ENCODE assay signal across 29 mouse cellular contexts in genomic region chr4:63004519-63004918, GRCm38 (mm10). TPM values are rescaled to one million over a fixed set of nuclear protein-coding genes. Genes with fewer than 3 reads are reported as not detected.
DNase-seq lines count a peak whose midpoint lies in the region; ATAC-seq lines count a peak whose summit lies in the region.
"Had no signal": no experiment of that assay in that cellular context is flagged by ENCODE, and none has a peak within 500 bp of the region (broad histone marks: within the 10 kb centered on the region; RNA-seq: fewer than 3 reads in every experiment).

No protein-coding gene starts in this region.

- DNase-seq in hindbrain, embryonic 11.5 days (ENCODE audit: low spot score) = no peak
- no peak for DNase-seq in neural tube, embryonic 10.5 days (ENCODE audit: extremely low spot score, low spot score)
- no peak for DNase-seq in kidney, adult 18-20 months
- DNase-seq: adrenal gland, postnatal 10 days; B cell, adult 2 months; cerebellum, adult 11-12 months; cerebellum, adult 8-10 months; cerebellum, postnatal 10 days; cerebellum, postnatal 36 days; embryo, embryonic 11 days; gastrocnemius, postnatal 10 days; gastrocnemius, postnatal 36 days; heart, adult 2 months; heart, postnatal 14 days; heart, postnatal 4 days had no signal

- no peak overlapping the region for H3K9ac ChIP-seq in forebrain, embryonic 16.5 days (replicated peaks; ENCODE audit: low read depth, low read length)
- H3K9ac ChIP-seq in forebrain, embryonic 15.5 days (replicated peaks) = no peak overlapping the region
- no peak overlapping the region for H3K9ac ChIP-seq in hindbrain, embryonic 16.5 days (ENCODE audit: low read depth, low read length)
- H3K9ac ChIP-seq in hindbrain, embryonic 11.5 days (ENCODE audit: low read depth, low read length) = no peak overlapping the region
- H3K9ac ChIP-seq in neural tube, embryonic 13.5 days = no peak overlapping the region
- no peak overlapping the region for H3K9ac ChIP-seq in neural tube, embryonic 15.5 days (replicated peaks)
- H3K9ac ChIP-seq: embryonic facial prominence, embryonic 13.5 days; forebrain, embryonic 12.5 days; heart, embryonic 13.5 days had no signal

- ATAC-seq in forebrain, embryonic 16.5 days = peak; percentile 16; the same call in 1 of the 2 replicates
- no peak for ATAC-seq in forebrain, embryonic 15.5 days (replicated peaks)
- ATAC-seq in hindbrain, embryonic 16.5 days = peak; percentile 57
- no peak for ATAC-seq in hindbrain, embryonic 11.5 days (ENCODE audit: low FRiP score)
- 0 out of 2 replicates have a peak, but pooled peaks have one; percentile 24 for ATAC-seq in neural tube, embryonic 13.5 days (ENCODE audit: low read depth)
- peak; percentile 23 for ATAC-seq in neural tube, embryonic 15.5 days (ENCODE audit: low FRiP score)
- ATAC-seq: intestine, postnatal 0 days; Patski had no signal

- no peak overlapping the region for H3K4me2 ChIP-seq in forebrain, embryonic 16.5 days (ENCODE audit: low read length)
- H3K4me2 ChIP-seq in forebrain, embryonic 15.5 days (replicated peaks) = no peak overlapping the region
- H3K4me2 ChIP-seq in hindbrain, embryonic 16.5 days (ENCODE audit: low read length) = no peak overlapping the region
- no peak overlapping the region for H3K4me2 ChIP-seq in hindbrain, embryonic 11.5 days (replicated peaks; ENCODE audit: low read depth, low read length)
- no peak overlapping the region for H3K4me2 ChIP-seq in neural tube, embryonic 13.5 days
- no peak overlapping the region for H3K4me2 ChIP-seq in neural tube, embryonic 15.5 days
- H3K4me2 ChIP-seq: embryonic facial prominence, embryonic 13.5 days; forebrain, embryonic 12.5 days; heart, embryonic 13.5 days had no signal

- H3K4me3 ChIP-seq in forebrain, embryonic 16.5 days (replicated peaks; ENCODE audit: low read length) = no peak overlapping the region
- no peak overlapping the region for H3K4me3 ChIP-seq in forebrain, embryonic 15.5 days
- H3K4me3 ChIP-seq in hindbrain, embryonic 16.5 days (ENCODE audit: low read length) = no peak overlapping the region
- no peak overlapping the region for H3K4me3 ChIP-seq in hindbrain, embryonic 11.5 days (ENCODE audit: low read depth, low read length)
- H3K4me3 ChIP-seq in neural tube, embryonic 13.5 days = no peak overlapping the region
- no peak overlapping the region for H3K4me3 ChIP-seq in neural tube, embryonic 15.5 days (replicated peaks)
- H3K4me3 ChIP-seq: embryonic facial prominence, embryonic 10.5 days; embryonic facial prominence, embryonic 13.5 days; erythroblast, embryonic 14.5 days; forebrain, embryonic 12.5 days; heart, adult 2 months; heart, embryonic 10.5 days; heart, embryonic 13.5 days had no signal

- no peak overlapping the region for H3K27ac ChIP-seq in forebrain, embryonic 16.5 days (ENCODE audit: low read length)
- H3K27ac ChIP-seq in forebrain, embryonic 15.5 days (replicated peaks) = no peak overlapping the region
- no peak overlapping the region for H3K27ac ChIP-seq in hindbrain, embryonic 16.5 days (ENCODE audit: low read depth, low read length)
- no peak overlapping the region for H3K27ac ChIP-seq in hindbrain, embryonic 11.5 days (ENCODE audit: low read depth, low read length)
- no peak overlapping the region for H3K27ac ChIP-seq in neural tube, embryonic 13.5 days (replicated peaks)
- no peak overlapping the region for H3K27ac ChIP-seq in neural tube, embryonic 15.5 days (replicated peaks)
- H3K27ac ChIP-seq: embryonic facial prominence, embryonic 10.5 days; embryonic facial prominence, embryonic 13.5 days; forebrain, embryonic 12.5 days; heart, adult 2 months; heart, embryonic 13.5 days had no signal

- no peaks in the 10 kb centered on the region for H3K27me3 ChIP-seq in forebrain, embryonic 16.5 days (replicated peaks; ENCODE audit: control insufficient read depth, insufficient read depth, low read length)
- H3K27me3 ChIP-seq in forebrain, embryonic 15.5 days = no peaks in the 10 kb centered on the region
- H3K27me3 ChIP-seq in hindbrain, embryonic 16.5 days (replicated peaks; ENCODE audit: control insufficient read depth, insufficient read depth, low read length) = no peaks in the 10 kb centered on the region
- no peaks in the 10 kb centered on the region for H3K27me3 ChIP-seq in hindbrain, embryonic 11.5 days (ENCODE audit: control insufficient read depth, insufficient read depth, low read length)
- H3K27me3 ChIP-seq in neural tube, embryonic 13.5 days = no peaks in the 10 kb centered on the region
- no peaks in the 10 kb centered on the region for H3K27me3 ChIP-seq in neural tube, embryonic 15.5 days (replicated peaks)
- H3K27me3 ChIP-seq: embryonic facial prominence, embryonic 13.5 days; forebrain, embryonic 12.5 days; heart, embryonic 13.5 days; Patski had no signal

- H3K4me1 ChIP-seq in forebrain, embryonic 16.5 days (replicated peaks; ENCODE audit: control insufficient read depth, insufficient read depth, low read length) = 0 out of 2 replicates have a peak, but pooled peaks cover 4% of the 10 kb centered on the region
- H3K4me1 ChIP-seq in forebrain, embryonic 15.5 days = peaks cover 13% of the 10 kb centered on the region
- H3K4me1 ChIP-seq in hindbrain, embryonic 16.5 days (ENCODE audit: control insufficient read depth, insufficient read depth, low read depth, low read length) = peaks cover 7% of the 10 kb centered on the region
- no peaks in the 10 kb centered on the region for H3K4me1 ChIP-seq in hindbrain, embryonic 11.5 days (replicated peaks; ENCODE audit: control insufficient read depth, insufficient read depth, low read length)
- H3K4me1 ChIP-seq in neural tube, embryonic 13.5 days (replicated peaks) = peaks cover 38% of the 10 kb centered on the region
- H3K4me1 ChIP-seq in neural tube, embryonic 15.5 days = peaks cover 43% of the 10 kb centered on the region

- no peaks in the 10 kb centered on the region for H3K36me3 ChIP-seq in forebrain, embryonic 16.5 days (ENCODE audit: control insufficient read depth, insufficient read depth)
- no peaks in the 10 kb centered on the region for H3K36me3 ChIP-seq in forebrain, embryonic 15.5 days
- H3K36me3 ChIP-seq in hindbrain, embryonic 16.5 days (ENCODE audit: control insufficient read depth, insufficient read depth, low read length) = no peaks in the 10 kb centered on the region
- H3K36me3 ChIP-seq in hindbrain, embryonic 11.5 days (ENCODE audit: control insufficient read depth, insufficient read depth, low read length) = no peaks in the 10 kb centered on the region
- H3K36me3 ChIP-seq in neural tube, embryonic 13.5 days = no peaks in the 10 kb centered on the region
- no peaks in the 10 kb centered on the region for H3K36me3 ChIP-seq in neural tube, embryonic 15.5 days
- H3K36me3 ChIP-seq: forebrain, embryonic 12.5 days; G1E; heart, embryonic 10.5 days; heart, embryonic 13.5 days had no signal

- no peaks in the 10 kb centered on the region for H3K9me3 ChIP-seq in forebrain, embryonic 16.5 days (ENCODE audit: control insufficient read depth, low read length)
- no peaks in the 10 kb centered on the region for H3K9me3 ChIP-seq in forebrain, embryonic 15.5 days
- no peaks in the 10 kb centered on the region for H3K9me3 ChIP-seq in hindbrain, embryonic 16.5 days (ENCODE audit: control insufficient read depth, low read length)
- no peaks in the 10 kb centered on the region for H3K9me3 ChIP-seq in hindbrain, embryonic 11.5 days (ENCODE audit: control insufficient read depth, low read length)
- no peaks in the 10 kb centered on the region for H3K9me3 ChIP-seq in neural tube, embryonic 13.5 days
- no peaks in the 10 kb centered on the region for H3K9me3 ChIP-seq in neural tube, embryonic 15.5 days (replicated peaks)
- H3K9me3 ChIP-seq: embryonic facial prominence, embryonic 10.5 days; embryonic facial prominence, embryonic 13.5 days; forebrain, embryonic 12.5 days; heart, embryonic 10.5 days; heart, embryonic 13.5 days had no signal

- 48% methylated on average over 11 of the region's 11 CpGs for WGBS in forebrain, embryonic 16.5 days
- 51% methylated on average over 11 of the region's 11 CpGs for WGBS in forebrain, embryonic 15.5 days
- 58% methylated on average over 11 of the region's 11 CpGs for WGBS in hindbrain, embryonic 16.5 days
- 88% methylated on average over 11 of the region's 11 CpGs for WGBS in hindbrain, embryonic 11.5 days
- WGBS in neural tube, embryonic 13.5 days = 71% methylated on average over 11 of the region's 11 CpGs
- 64% methylated on average over 11 of the region's 11 CpGs for WGBS in neural tube, embryonic 15.5 days

RNA-seq across cellular contexts. Expression of gene Zfp618, which starts 39.1 kb away (rescaled TPM):
- polyA plus RNA-seq in forebrain, embryonic 16.5 days (2015; fragmentation: Nextera tagmentation; extraction: Ambion mirVana) = 15.2 and 18.4 TPM in 2 replicates
- 18.6 and 22.5 TPM in 2 replicates for polyA plus RNA-seq in forebrain, embryonic 15.5 days (2015; fragmentation: Nextera tagmentation; extraction: Ambion mirVana)
- polyA plus RNA-seq in hindbrain, embryonic 16.5 days (2015; fragmentation: Nextera tagmentation; extraction: Ambion mirVana) = 22.9 and 29.6 TPM in 2 replicates
- polyA plus RNA-seq in hindbrain, embryonic 11.5 days (2014; fragmentation: Nextera tagmentation; extraction: Ambion mirVana) = 34.9 and 36.7 TPM in 2 replicates
- 40.8 and 40.9 TPM in 2 replicates for polyA plus RNA-seq in neural tube, embryonic 13.5 days (2015; fragmentation: Nextera tagmentation; extraction: Ambion mirVana)
- polyA plus RNA-seq in neural tube, embryonic 15.5 days (2015; fragmentation: Nextera tagmentation; extraction: Ambion mirVana) = 27.6 and 28.1 TPM in 2 replicates
- polyA plus RNA-seq: erythroblast, embryonic 14.5 days; G1E had no signal

Comparison
In these comparisons a context has a peak if more than half of its experiments do, and no peak if none do; other contexts are left out.
1. ATAC-seq: peak in forebrain, embryonic 16.5 days (single experiment), hindbrain, embryonic 16.5 days (single experiment), neural tube, embryonic 13.5 days (single experiment) and neural tube, embryonic 15.5 days (single experiment); none in forebrain, embryonic 15.5 days (single experiment) and hindbrain, embryonic 11.5 days (single experiment).